Mouse (Mus musculus) monocyte, adult 2 months (primary cell): ENCODE data around the gene Ctdsp2.

Experiments
- DNase-seq, 2 experiments: peaks; one replicate each; pipeline ENCODE4 v3.0.0; 2022; ENCODE audit warnings: low spot score in 2 of 2, low read depth in 1 of 2

Gene Ctdsp2

GRCm38 (mm10) chr10:127040569-127041214, 62.2 kb downstream of the Ctdsp2 start:
- no peak for DNase-seq

- no peak for DNase-seq
These were observed 62.8 kb downstream of the Ctdsp2 start, which contains the start of the genes Mettl1 and Eef1akmt3 for GRCm38 (mm10) chr10:127041274-127041766. Mettl1 (plus strand) TSS chr10:127041414. Eef1akmt3 (minus strand) TSS chr10:127041513.

DNA sequence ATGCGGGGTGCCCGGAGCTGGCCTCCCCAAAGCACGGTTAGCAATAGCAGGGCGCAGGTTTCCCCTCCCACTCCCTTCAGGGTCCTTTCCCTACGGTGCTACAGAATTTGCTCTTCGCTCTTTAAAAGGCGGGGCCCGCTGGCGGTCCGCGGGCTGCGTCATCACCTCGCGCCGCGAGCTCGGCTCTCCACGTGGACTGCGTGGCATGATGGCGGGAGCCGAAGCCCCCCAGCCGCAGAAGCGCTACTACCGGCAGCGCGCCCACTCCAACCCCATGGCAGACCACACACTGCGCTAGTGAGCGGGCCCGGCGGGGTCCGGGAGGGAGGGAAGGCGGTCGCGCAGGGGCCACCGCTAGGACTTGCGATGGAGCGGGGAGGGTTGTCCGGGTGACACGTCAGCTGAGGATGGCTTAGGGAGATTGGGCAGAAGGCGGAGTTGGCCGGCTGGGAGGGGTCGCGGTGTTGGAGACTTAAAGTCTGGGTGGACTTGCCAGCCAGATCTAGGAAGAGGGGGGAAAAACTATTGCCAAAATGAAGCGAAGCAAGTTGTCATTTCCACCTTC, 63.3 kb downstream of the Ctdsp2 start:
- DNase-seq: peak; percentile 48 to 79

GRCm38 (mm10) chr10:127042468-127043115, 64.1 kb downstream of the Ctdsp2 start:
- no peak for DNase-seq

- DNase-seq: no peak
These were observed 64.7 kb downstream of the Ctdsp2 start for GRCm38 (mm10) chr10:127043187-127043586.

- no peak for DNase-seq
These were observed 69.4 kb downstream of the Ctdsp2 start, which contains the start of gene Cyp27b1 for GRCm38 (mm10) chr10:127047954-127048353. Cyp27b1 (plus strand) TSS chr10:127048250.

DNA sequence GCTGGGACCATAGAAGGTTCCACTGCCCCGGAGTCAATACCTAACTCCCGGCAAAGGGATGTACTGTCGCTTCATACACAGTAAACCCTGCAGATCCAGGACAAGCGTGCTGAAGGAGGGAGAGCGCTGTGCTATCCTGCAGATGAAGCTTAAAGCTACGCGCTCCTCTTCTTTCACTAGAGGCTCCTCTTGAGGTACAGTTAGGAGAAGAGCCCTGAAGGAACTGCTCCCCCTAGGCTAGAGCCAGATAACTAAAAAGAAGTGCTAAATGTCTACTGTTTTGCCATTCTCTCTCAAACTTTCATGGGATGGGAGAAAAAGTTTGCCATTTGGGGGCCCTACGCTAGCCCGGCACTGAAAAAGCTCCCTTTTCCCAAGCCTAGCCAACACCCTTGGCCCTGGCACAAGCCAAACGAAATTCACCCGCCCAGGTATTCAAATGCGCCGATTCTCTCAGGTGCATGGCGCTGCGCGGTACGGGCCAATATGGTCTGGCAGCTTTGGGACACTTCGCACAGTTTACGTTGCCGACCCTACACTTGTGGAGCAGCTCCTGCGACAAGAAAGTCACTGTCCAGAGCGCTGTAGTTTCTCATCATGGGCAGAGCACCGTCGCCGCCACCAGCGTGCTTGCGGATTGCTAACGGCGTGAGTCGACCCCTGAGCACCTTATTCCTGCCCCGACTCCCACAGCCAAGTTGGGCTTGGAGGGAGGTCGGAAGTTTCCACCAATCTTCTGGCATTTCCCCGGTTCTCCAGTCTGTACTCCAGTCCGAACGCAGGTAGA, 70.3 kb downstream of the Ctdsp2 start:
- no peak for DNase-seq
